Mouse (Mus musculus) stomach, embryonic 16.5 days (tissue): ENCODE measurements at regions not wholly inside any gene's neighbourhood (a gene's known extent, or its start where the extent isn't known, plus 50 kb on each side); places are given as distances from the start of the nearest gene placed in this dataset.

Experiments
- ATAC-seq: fragments of 200-750 bp; cut with Nextera tagmentation; 2 replicates; pipeline ENCODE4 v1.8.0; 2017; ENCODE audit warnings: moderate number of reproducible peaks, moderate TSS enrichment; ENCODE audit not compliant: insufficient read depth, low FRiP score
- H3K27ac ChIP-seq: fragments of 300-500 bp; sonication (generic); 2 replicates; pipeline ENCODE4 v1.5.1; 2014; ENCODE audit warnings: low read length
- H3K27me3 ChIP-seq: fragments of 300-500 bp; sonication (generic); 2 replicates; pipeline ENCODE4 v1.6.1; 2014; ENCODE audit warnings: low read length, control low read depth, mixed read lengths; ENCODE audit not compliant: control insufficient read depth, insufficient read depth
- H3K36me3 ChIP-seq: fragments of 300-500 bp; sonication (generic); 2 replicates; pipeline ENCODE4 v1.6.1; 2014; ENCODE audit warnings: low read length; ENCODE audit not compliant: control insufficient read depth, insufficient read depth
- H3K4me1 ChIP-seq: fragments of 300-500 bp; sonication (generic); 2 replicates; pipeline ENCODE4 v1.6.1; 2014; ENCODE audit warnings: low read length, control low read depth, mixed read lengths; ENCODE audit not compliant: control insufficient read depth, insufficient read depth
- H3K4me2 ChIP-seq: fragments of 300-500 bp; sonication (generic); 2 replicates; pipeline ENCODE4 v1.6.1; 2014; ENCODE audit warnings: low read depth, low read length, mixed read lengths
- H3K4me3 ChIP-seq: fragments of 300-500 bp; sonication (generic); replicated peaks from 2 replicates; pipeline ENCODE4 v1.5.1; 2014; ENCODE audit warnings: mild to moderate bottlenecking, low read length
- H3K9ac ChIP-seq: fragments of 300-500 bp; sonication (generic); 2 replicates; pipeline ENCODE4 v1.6.1; 2014; ENCODE audit warnings: low read length
- H3K9me3 ChIP-seq: fragments of 300-500 bp; sonication (generic); replicated peaks from 2 replicates; pipeline ENCODE4 v1.6.1; 2016; ENCODE audit warnings: low read length, control low read depth; ENCODE audit not compliant: control insufficient read depth
- WGBS: fragments of 180-500 bp; shearing (Covaris S2); extraction: QIAGEN DNeasy Blood & Tissue Kit; methylation state at CpG from one replicate; pipeline ENCODE4 v1.1.7; 2014; 5-methylcytosine and 5-hydroxymethylcytosine counted together

DNA sequence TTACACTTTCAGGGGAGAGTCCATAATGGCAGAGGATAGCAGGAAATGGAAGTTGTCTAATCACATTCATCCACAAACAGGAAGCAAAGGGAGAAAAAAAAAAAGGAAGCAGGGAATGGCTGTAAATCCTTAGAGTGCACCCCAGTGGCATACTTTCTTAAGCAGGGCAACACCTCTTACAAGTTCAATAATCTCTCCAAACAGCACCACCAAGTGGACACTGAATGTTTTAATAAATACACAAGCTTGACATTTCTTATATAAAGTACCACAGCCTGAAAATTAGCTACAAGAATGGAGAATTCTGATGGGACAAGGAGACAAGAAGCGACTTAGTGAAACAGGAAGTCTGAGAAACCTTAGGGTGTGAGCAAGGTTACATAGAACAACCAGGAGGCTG is 849.5 kb upstream of the Chrm3 start:
- H3K4me1 ChIP-seq: no peaks in the 10 kb centered on the region

DNA sequence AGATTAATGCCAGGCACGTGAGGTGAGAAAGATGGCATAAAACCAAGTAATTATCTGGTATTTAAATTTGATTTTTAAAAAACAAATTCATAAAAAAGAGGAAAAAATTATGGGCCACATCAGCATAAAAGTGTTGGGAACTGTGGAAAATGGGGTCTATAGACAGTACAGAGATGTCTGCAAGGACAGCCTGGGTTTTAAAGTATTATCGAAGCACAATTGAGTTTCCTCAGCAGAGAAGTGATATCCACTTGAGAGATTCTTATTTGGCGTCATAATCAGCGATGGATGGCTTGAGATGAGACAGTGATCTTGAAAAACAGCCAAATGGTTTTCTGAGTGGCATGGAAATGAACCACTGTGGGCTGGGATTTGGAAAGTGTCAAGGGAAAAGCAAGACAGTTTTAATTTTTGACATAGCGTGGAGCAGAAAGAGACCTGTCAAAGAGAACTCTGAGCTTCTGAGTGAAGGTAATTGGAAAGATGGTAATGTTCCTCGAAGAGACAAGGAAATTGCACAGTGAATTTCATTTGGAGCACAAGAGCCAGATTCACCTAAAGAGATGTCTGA is 844.7 kb upstream of the Chrm3 start:
- 86% methylated on average over 6 of the region's 6 CpGs for WGBS
- no peaks in the 10 kb centered on the region for H3K36me3 ChIP-seq

More for the DNA sequence above, 849.5 kb upstream of the Chrm3 start:
- no peak for ATAC-seq
- Histone ChIP-seq H3K27me3 (no peaks in the 10 kb centered on the region), H3K4me3 (no peak overlapping the region), H3K4me2 (no peak overlapping the region), H3K9me3 (no peaks in the 10 kb centered on the region), H3K9ac (no peak overlapping the region), H3K27ac (no peak overlapping the region), H3K36me3 (no peaks in the 10 kb centered on the region)
- WGBS: 92% methylated on average over 1 of the region's 1 CpGs

DNA sequence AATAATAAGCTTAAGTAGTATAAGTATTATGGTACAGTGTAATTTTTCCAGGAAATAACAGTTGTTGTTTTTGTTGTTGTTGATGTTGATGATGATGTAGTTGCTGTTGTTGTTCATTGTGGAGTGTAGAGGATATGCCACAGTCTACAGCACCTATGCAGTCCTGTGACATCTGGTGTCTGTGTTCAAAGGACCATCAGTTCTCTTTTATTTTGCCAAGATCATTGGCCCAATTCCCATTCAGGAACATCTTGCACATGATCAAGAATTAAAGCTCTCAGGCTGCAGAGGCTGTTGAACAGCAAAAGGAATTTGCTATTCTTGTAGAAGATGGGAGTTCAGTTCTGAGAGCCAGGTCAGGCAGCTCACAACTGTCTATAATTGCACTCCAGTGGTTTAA is 841.3 kb upstream of the Chrm3 start:
- ATAC-seq: no peak
- Histone ChIP-seq H3K4me1 (no peaks in the 10 kb centered on the region), H3K4me2 (no peak overlapping the region), H3K9ac (no peak overlapping the region), H3K36me3 (no peaks in the 10 kb centered on the region), H3K9me3 (no peaks in the 10 kb centered on the region), H3K4me3 (no peak overlapping the region), H3K27me3 (no peaks in the 10 kb centered on the region), H3K27ac (no peak overlapping the region)

More for the DNA sequence above, 844.7 kb upstream of the Chrm3 start:
- Histone ChIP-seq H3K27me3 (no peaks in the 10 kb centered on the region), H3K4me3 (no peak overlapping the region), H3K9ac (no peak overlapping the region), H3K4me1 (no peaks in the 10 kb centered on the region), H3K4me2 (no peak overlapping the region), H3K9me3 (no peaks in the 10 kb centered on the region), H3K27ac (no peak overlapping the region)
- ATAC-seq: no peak

DNA sequence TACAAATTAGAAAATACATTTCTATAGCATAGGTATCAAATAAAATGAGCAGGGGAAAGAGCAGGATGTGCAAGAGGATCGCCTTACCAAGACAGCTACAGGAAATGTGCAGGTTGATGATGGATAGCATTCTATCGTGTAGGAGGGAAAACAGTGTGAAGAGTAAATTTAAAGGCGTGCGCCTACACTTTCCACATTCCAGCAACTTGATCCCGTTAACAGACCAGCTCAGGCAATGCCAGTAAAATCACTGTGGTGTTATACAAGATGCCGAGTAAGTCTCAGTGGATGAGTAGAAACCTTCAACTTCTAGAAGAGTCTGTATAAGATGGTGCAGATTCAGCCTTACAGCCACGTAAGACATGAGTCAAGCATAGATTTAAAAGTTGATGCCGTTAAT is 831.8 kb upstream of the Chrm3 start:
- 63% methylated on average over 8 of the region's 8 CpGs for WGBS
- no peaks in the 10 kb centered on the region for H3K36me3 ChIP-seq
- no peaks in the 10 kb centered on the region for H3K9me3 ChIP-seq
- no peak overlapping the region for H3K27ac ChIP-seq
- H3K4me1 ChIP-seq: no peaks in the 10 kb centered on the region
- no peak overlapping the region for H3K4me2 ChIP-seq
- H3K4me3 ChIP-seq: no peak overlapping the region
- no peak overlapping the region for H3K9ac ChIP-seq
- no peak for ATAC-seq
- no peaks in the 10 kb centered on the region for H3K27me3 ChIP-seq

DNA sequence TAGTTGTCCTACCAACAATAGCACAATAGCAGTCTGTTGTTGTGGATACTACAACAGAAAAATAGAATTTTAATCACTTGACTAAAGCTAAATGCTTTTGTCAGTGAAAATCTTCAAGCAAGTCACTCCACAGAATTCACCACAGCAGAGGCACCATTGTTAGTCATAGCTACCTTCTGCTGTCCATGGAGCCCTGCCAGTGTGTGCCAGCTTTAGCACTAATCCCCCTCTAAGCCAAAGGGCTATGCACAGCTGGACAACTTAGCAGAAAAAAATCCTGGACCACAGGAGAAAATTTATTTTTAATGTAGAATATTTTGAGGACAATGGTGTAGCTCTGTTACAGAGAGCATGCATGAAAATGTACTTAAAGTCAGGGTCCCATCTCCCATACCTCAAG is 820.5 kb upstream of the Chrm3 start:
- H3K9me3 ChIP-seq: no peaks in the 10 kb centered on the region
- ATAC-seq: no peak
- H3K36me3 ChIP-seq: no peaks in the 10 kb centered on the region
- no peak overlapping the region for H3K27ac ChIP-seq
- H3K4me3 ChIP-seq: no peak overlapping the region
- no peaks in the 10 kb centered on the region for H3K27me3 ChIP-seq
- H3K9ac ChIP-seq: no peak overlapping the region
- H3K4me1 ChIP-seq: no peaks in the 10 kb centered on the region
- no peak overlapping the region for H3K4me2 ChIP-seq

DNA sequence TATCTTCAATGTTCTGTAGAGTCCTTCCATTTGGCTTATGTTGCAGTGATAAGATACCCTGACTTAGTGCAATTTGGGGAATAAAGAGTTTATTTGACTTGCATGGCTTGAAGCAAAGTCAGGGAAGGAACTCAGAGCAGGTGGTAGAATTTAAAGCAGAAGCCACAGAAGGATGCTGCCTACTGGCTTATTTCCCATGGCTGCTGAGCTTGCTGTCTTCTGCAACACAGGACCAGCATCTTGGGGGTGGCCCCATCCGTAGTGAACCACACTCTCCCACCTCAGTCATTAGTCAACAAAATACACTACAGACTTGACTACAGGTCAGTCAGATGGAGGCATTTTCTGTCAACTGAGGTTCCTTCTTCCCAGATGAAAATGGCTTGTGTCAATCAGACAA is 819.7 kb upstream of the Chrm3 start:
- WGBS: 87% methylated on average over 1 of the region's 1 CpGs
- Histone ChIP-seq H3K4me2 (no peak overlapping the region), H3K36me3 (no peaks in the 10 kb centered on the region), H3K27me3 (no peaks in the 10 kb centered on the region), H3K4me3 (no peak overlapping the region), H3K9me3 (no peaks in the 10 kb centered on the region), H3K4me1 (no peaks in the 10 kb centered on the region), H3K9ac (no peak overlapping the region), H3K27ac (no peak overlapping the region)
- ATAC-seq: no peak

DNA sequence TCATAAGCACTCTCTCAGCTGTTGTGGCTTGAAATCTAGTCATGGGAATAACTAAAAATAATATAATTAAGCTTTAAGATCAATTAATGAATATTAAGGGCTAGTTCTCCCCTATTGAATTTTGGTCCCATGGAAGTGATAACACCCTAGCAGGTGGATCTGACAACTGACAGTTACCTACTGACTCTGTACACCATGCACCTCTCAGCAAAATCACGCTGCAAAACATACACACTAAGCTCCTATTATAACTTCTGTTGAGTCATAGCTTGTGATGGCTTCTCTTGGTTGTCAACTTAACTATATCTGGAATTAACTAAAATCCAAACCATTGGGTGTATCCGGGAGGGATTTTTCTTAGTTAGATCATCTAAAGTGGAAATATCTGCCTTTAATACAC is 817.9 kb upstream of the Chrm3 start:
- 87% methylated on average over 2 of the region's 2 CpGs for WGBS
- Histone ChIP-seq H3K4me2 (no peak overlapping the region), H3K4me1 (no peaks in the 10 kb centered on the region), H3K4me3 (no peak overlapping the region), H3K36me3 (no peaks in the 10 kb centered on the region), H3K27me3 (no peaks in the 10 kb centered on the region), H3K27ac (no peak overlapping the region), H3K9me3 (no peaks in the 10 kb centered on the region), H3K9ac (no peak overlapping the region)
- no peak for ATAC-seq

DNA sequence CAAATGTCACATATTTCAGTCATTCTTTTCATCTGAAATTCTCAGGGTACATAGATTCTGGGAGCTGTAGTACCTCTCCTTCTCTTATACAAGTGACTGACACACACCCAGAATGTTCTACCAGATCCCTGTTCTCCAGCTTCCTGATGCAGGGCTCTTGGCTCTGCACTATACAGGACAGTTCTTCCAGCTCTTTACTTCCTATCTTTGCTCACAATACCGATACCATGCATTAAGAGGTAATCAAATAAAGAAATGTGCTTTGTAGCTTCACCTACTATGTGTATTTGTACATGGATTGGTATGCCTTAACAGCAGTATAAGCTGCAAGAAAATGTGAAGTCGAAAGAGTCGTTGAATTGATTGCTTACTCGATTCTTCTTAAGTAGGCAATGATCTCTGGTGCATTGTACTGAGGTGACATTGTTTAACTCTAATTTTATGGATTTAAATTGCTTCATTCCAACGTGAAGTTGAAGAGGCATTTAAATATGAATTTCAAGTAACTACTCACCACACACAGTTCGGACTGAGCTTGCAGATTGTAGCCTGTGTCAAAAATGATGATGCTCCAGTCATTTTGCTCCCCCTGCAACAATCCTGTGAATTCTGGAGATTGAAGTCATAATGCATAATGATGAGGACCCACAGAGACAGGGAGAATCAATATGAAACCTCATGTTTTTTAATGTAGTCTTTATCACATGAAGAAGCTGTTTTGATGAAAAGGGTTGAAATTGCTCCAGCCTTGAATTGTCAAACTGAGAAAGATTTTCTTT is 817.2 kb upstream of the Chrm3 start:
- H3K4me1 ChIP-seq: no peaks in the 10 kb centered on the region
- no peak overlapping the region for H3K9ac ChIP-seq
- no peak overlapping the region for H3K27ac ChIP-seq
- no peak overlapping the region for H3K4me3 ChIP-seq
- H3K9me3 ChIP-seq: no peaks in the 10 kb centered on the region
- no peak for ATAC-seq
- WGBS: 76% methylated on average over 6 of the region's 6 CpGs
- H3K27me3 ChIP-seq: no peaks in the 10 kb centered on the region
- H3K36me3 ChIP-seq: no peaks in the 10 kb centered on the region
- H3K4me2 ChIP-seq: no peak overlapping the region

DNA sequence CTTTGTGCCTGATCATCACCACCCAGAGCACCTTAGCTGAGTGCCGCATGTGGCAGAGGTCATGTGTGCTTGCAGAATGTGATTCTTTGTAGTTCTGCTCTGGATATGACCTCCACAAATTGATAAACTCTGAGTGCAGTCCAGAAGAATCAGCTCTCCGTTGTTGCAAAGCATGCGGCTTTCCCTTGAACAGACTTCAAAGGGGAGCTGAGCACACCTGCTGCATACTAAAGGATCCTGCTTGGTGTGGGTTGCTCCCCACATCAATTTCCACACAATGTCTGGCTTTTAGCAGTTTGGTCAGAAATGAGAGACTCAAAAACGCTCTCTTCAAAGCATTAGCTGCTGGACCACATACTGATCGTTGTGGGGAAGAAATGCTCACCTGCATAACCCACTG is 806.5 kb upstream of the Chrm3 start:
- Histone ChIP-seq H3K9me3 (no peaks in the 10 kb centered on the region), H3K9ac (no peak overlapping the region), H3K36me3 (no peaks in the 10 kb centered on the region), H3K27me3 (no peaks in the 10 kb centered on the region), H3K4me1 (no peaks in the 10 kb centered on the region), H3K4me2 (no peak overlapping the region), H3K4me3 (no peak overlapping the region), H3K27ac (no peak overlapping the region)
- 43% methylated on average over 5 of the region's 5 CpGs for WGBS
- no peak for ATAC-seq
